Mouse (Mus musculus) embryonic facial prominence, embryonic 15.5 days (tissue): ENCODE data around the gene Ston1. TPM values are rescaled to one million over a fixed set of nuclear protein-coding genes. Genes with fewer than 3 reads are reported as not detected.

Source experiments
- ATAC-seq: fragments of 200-750 bp; cut with Nextera tagmentation; 2 replicates; pipeline ENCODE4 v1.8.0; 2017; ENCODE audit warnings: low read depth, moderate TSS enrichment; ENCODE audit not compliant: insufficient number of reproducible peaks, low FRiP score, low TSS enrichment
- H3K27ac ChIP-seq: fragments of 300-500 bp; sonication (generic); replicated peaks from 2 replicates; pipeline ENCODE4 v1.5.1; 2015; ENCODE audit warnings: mild to moderate bottlenecking, inconsistent platforms
- H3K27me3 ChIP-seq: fragments of 300-500 bp; sonication (generic); 2 replicates; pipeline ENCODE4 v1.6.1; 2015; ENCODE audit warnings: inconsistent platforms
- H3K36me3 ChIP-seq: fragments of 300-500 bp; sonication (generic); 2 replicates; pipeline ENCODE4 v1.6.1; 2015; ENCODE audit warnings: mild to moderate bottlenecking, inconsistent platforms
- H3K4me1 ChIP-seq: fragments of 300-500 bp; sonication (generic); 2 replicates; pipeline ENCODE4 v1.6.1; 2015; ENCODE audit warnings: inconsistent platforms
- H3K4me2 ChIP-seq: fragments of 300-500 bp; sonication (generic); replicated peaks from 2 replicates; pipeline ENCODE4 v1.6.1; 2015; ENCODE audit warnings: mild to moderate bottlenecking, inconsistent platforms
- H3K4me3 ChIP-seq: fragments of 300-500 bp; sonication (generic); replicated peaks from 2 replicates; pipeline ENCODE4 v1.5.1; 2015; ENCODE audit warnings: mild to moderate bottlenecking, inconsistent platforms
- H3K9ac ChIP-seq: fragments of 300-500 bp; sonication (generic); 2 replicates; pipeline ENCODE4 v1.6.1; 2015; ENCODE audit warnings: inconsistent platforms
- H3K9me3 ChIP-seq: fragments of 300-500 bp; sonication (generic); replicated peaks from 2 replicates; pipeline ENCODE4 v1.6.1; 2016; ENCODE audit warnings: inconsistent platforms
- WGBS: fragments of 180-500 bp; shearing (Covaris S2); methylation state at CpG from one replicate; pipeline ENCODE4 v1.1.7; 2015; 5-methylcytosine and 5-hydroxymethylcytosine counted together
- polyA plus RNA-seq: library from polyadenylated mRNA; unstranded; fragments of >200 nt; fragmentation: Nextera tagmentation; extraction: Ambion mirVana; gene quantifications from 2 replicates; pipeline ENCODE4 v1.2.1, GENCODE M21; 2015

The Ston1 gene
- polyA plus RNA-seq, 1 experiment from 2014 or later: 5.9 TPM

DNA sequence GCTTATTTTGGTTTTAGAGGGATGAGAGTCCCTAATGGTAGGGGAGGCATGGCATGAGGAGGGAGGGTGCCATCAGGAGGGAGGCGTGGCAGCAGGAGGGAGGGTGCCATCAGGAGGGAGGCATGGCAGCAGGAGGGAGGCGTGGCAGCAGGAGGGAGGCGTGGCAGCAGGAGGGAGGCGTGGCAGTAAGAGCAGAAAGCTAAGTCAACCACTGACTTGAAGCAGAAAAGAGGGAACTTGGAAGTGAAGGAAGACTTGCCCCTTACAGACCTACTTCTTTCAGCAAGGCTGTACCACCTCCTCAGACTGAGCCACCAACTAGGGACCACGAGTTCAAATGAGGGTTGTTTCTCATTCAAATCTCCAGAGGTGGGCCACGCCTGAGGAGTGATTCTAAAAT, 15.7 kb downstream of the Ston1 start:
- no peak overlapping the region for H3K4me2 ChIP-seq
- no peaks in the 10 kb centered on the region for H3K27me3 ChIP-seq
- H3K27ac ChIP-seq: no peak overlapping the region
- no peaks in the 10 kb centered on the region for H3K36me3 ChIP-seq
- H3K9me3 ChIP-seq: no peaks in the 10 kb centered on the region
- no peak overlapping the region for H3K9ac ChIP-seq
- H3K4me3 ChIP-seq: no peak overlapping the region
- no peak for ATAC-seq
- WGBS: 70% methylated on average over 6 of the region's 6 CpGs
- H3K4me1 ChIP-seq: peaks cover 28% of the 10 kb centered on the region

- Histone ChIP-seq H3K9me3 (no peaks in the 10 kb centered on the region), H3K36me3 (no peaks in the 10 kb centered on the region), H3K4me1 (peaks cover 28% of the 10 kb centered on the region), H3K27ac (no peak overlapping the region), H3K4me2 (no peak overlapping the region), H3K4me3 (no peak overlapping the region), H3K27me3 (no peaks in the 10 kb centered on the region), H3K9ac (no peak overlapping the region)
- ATAC-seq: no peak
- 88% methylated on average over 3 of the region's 3 CpGs for WGBS
These were observed 16.2 kb downstream of the Ston1 start for GRCm38 (mm10) chr17:88613721-88614120.

- Histone ChIP-seq H3K4me3 (no peak overlapping the region), H3K4me2 (no peak overlapping the region), H3K36me3 (no peaks in the 10 kb centered on the region), H3K4me1 (peaks cover 28% of the 10 kb centered on the region), H3K27ac (no peak overlapping the region), H3K9me3 (no peaks in the 10 kb centered on the region), H3K27me3 (no peaks in the 10 kb centered on the region), H3K9ac (no peak overlapping the region)
- ATAC-seq: no peak
- 50% methylated on average over 3 of the region's 3 CpGs for WGBS
These were observed 16.8 kb downstream of the Ston1 start for GRCm38 (mm10) chr17:88614234-88614633.

DNA sequence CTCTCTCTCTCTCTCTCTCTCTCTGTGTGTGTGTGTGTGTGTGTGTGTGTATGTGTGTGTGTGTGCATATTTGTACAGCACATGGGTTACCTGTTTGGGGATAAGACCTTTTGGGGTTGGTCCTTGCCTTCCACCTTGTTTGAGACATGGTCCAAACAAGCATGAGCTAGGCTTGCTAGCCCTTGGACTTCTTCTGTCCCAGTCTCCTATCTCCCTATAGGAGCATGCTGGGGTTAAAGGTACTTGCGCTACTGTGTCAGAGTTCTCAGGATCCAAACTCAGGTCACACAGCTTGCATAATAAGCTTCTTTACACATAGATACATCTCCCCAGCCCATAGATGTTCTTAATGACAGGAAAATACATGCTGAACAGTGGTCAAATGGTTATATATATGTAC, 17.2 kb downstream of the Ston1 start:
- no peak overlapping the region for H3K27ac ChIP-seq
- H3K4me3 ChIP-seq: no peak overlapping the region
- no peak for ATAC-seq
- H3K4me2 ChIP-seq: no peak overlapping the region
- peaks cover 27% of the 10 kb centered on the region for H3K4me1 ChIP-seq
- no peaks in the 10 kb centered on the region for H3K27me3 ChIP-seq
- no peaks in the 10 kb centered on the region for H3K36me3 ChIP-seq
- WGBS: 91% methylated on average over 1 of the region's 1 CpGs
- no peaks in the 10 kb centered on the region for H3K9me3 ChIP-seq
- H3K9ac ChIP-seq: no peak overlapping the region

DNA sequence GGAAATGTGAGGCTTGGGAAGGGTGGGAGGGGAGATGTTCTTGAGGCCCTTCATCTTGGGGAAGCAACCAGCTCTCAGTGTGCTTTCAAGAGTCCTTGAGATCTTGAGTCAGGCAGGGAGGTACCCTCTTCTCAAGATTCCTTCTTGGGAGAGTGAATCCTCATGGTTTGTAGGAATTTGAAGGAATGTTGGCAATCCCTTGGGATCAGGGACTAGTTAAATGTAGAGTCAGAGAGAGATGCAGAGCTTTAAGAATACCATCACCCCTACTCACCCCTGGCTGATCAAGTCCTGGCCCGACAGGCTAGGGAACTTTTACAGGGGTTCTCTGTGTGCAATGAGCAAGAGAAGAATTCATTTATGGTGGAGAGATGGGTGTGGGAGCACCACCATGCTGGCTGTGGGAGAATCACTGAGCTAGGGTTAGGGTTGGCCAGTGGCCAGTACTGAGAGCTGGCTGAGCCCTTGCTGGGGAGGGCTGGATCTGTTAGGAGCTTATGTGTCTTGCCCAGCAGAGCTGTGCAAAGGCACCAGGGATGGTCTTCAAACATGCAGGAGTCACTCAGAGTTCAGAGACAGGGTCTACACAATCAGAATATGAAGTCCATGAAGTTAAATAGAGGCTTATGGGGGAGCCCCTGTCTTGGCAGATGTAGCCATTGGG, 18.1 kb downstream of the Ston1 start:
- peaks cover 20% of the 10 kb centered on the region for H3K4me1 ChIP-seq
- ATAC-seq: no peak
- no peak overlapping the region for H3K27ac ChIP-seq
- no peaks in the 10 kb centered on the region for H3K9me3 ChIP-seq
- 79% methylated on average over 1 of the region's 1 CpGs for WGBS
- H3K36me3 ChIP-seq: peaks cover under 1% of the 10 kb centered on the region; the same call in 1 of the 2 replicates
- H3K4me2 ChIP-seq: no peak overlapping the region
- no peak overlapping the region for H3K4me3 ChIP-seq
- H3K27me3 ChIP-seq: no peaks in the 10 kb centered on the region
- H3K9ac ChIP-seq: no peak overlapping the region

DNA sequence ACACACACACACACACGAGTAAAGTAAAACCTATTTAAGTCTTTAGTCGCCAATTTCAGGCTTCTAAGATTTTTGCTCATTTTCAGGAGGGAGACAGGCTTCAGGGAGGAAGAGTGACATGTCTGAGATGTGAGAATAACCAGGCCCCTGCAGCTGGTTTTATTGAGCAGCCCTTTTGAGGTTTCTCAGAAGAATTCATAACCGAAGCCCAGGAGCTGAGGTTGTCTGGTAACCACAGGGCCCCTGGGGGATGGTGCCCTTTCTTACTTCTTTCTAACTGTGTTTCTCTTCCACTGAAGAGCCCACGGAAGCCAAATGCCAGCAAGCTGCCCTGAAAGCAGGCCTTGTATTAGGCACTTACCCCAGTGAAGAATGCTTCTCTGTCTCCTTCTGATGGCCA, 23.5 kb downstream of the Ston1 start:
- 48% methylated on average over 4 of the region's 4 CpGs for WGBS
- Histone ChIP-seq H3K4me3 (no peak overlapping the region), H3K27me3 (no peaks in the 10 kb centered on the region), H3K9me3 (no peaks in the 10 kb centered on the region), H3K27ac (no peak overlapping the region), H3K36me3 (peaks cover 24% of the 10 kb centered on the region), H3K4me2 (no peak overlapping the region), H3K4me1 (peaks cover 9% of the 10 kb centered on the region), H3K9ac (no peak overlapping the region)
- ATAC-seq: peak; percentile 29; the same call in 1 of the 2 replicates

GRCm38 (mm10) chr17:88621374-88621773, 23.9 kb downstream of the Ston1 start:
- peaks cover 24% of the 10 kb centered on the region for H3K36me3 ChIP-seq
- no peaks in the 10 kb centered on the region for H3K27me3 ChIP-seq
- no peak overlapping the region for H3K4me2 ChIP-seq
- H3K4me1 ChIP-seq: peaks cover 13% of the 10 kb centered on the region
- no peaks in the 10 kb centered on the region for H3K9me3 ChIP-seq
- 90% methylated on average over 3 of the region's 3 CpGs for WGBS
- ATAC-seq: no peak
- H3K4me3 ChIP-seq: no peak overlapping the region
- H3K9ac ChIP-seq: no peak overlapping the region
- no peak overlapping the region for H3K27ac ChIP-seq

- Histone ChIP-seq H3K4me2 (no peak overlapping the region), H3K27me3 (no peaks in the 10 kb centered on the region), H3K27ac (no peak overlapping the region), H3K4me3 (no peak overlapping the region), H3K4me1 (peaks cover 26% of the 10 kb centered on the region), H3K9me3 (no peaks in the 10 kb centered on the region), H3K9ac (no peak overlapping the region), H3K36me3 (peaks cover 24% of the 10 kb centered on the region)
- no peak for ATAC-seq
- WGBS: 92% methylated on average over 1 of the region's 1 CpGs
These were observed 25.2 kb downstream of the Ston1 start for GRCm38 (mm10) chr17:88622711-88623110.

DNA sequence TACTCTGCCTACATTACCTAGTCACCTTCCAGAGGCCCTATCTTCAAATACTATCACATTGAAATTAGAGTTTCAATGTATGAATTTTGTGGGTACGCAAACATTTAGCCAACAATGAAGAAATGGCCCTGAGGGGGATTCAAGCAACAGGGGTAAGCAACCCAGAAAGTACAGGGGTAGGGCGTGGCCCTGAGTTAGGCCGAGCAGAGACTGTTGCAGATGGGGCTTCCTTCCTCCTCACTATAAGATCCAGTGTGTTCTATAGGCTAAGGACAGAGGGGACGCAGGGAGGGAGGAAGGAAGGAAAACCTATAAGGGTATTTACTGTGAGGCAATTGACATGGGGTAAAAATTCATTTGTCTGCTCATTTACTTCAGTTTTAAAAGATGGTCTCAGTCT, 26.9 kb downstream of the Ston1 start:
- Histone ChIP-seq H3K9me3 (no peaks in the 10 kb centered on the region), H3K9ac (no peak overlapping the region), H3K4me3 (no peak overlapping the region), H3K36me3 (peaks cover 24% of the 10 kb centered on the region), H3K27ac (no peak overlapping the region), H3K4me2 (no peak overlapping the region), H3K27me3 (no peaks in the 10 kb centered on the region), H3K4me1 (peaks cover 42% of the 10 kb centered on the region)
- ATAC-seq: no peak
- 67% methylated on average over 4 of the region's 4 CpGs for WGBS

GRCm38 (mm10) chr17:88625350-88625749, 27.9 kb downstream of the Ston1 start:
- peaks cover 24% of the 10 kb centered on the region for H3K36me3 ChIP-seq
- WGBS: 87% methylated on average over 13 of the region's 13 CpGs
- ATAC-seq: no peak
- H3K9ac ChIP-seq: no peak overlapping the region
- peaks cover 52% of the 10 kb centered on the region for H3K4me1 ChIP-seq
- H3K4me3 ChIP-seq: no peak overlapping the region
- no peaks in the 10 kb centered on the region for H3K27me3 ChIP-seq
- no peak overlapping the region for H3K4me2 ChIP-seq
- no peaks in the 10 kb centered on the region for H3K9me3 ChIP-seq
- H3K27ac ChIP-seq: peak overlapping the region; percentile 86

- H3K4me1 ChIP-seq: peaks cover 58% of the 10 kb centered on the region
- peak overlapping the region; percentile 86 for H3K27ac ChIP-seq
- no peak overlapping the region for H3K4me3 ChIP-seq
- no peak overlapping the region for H3K9ac ChIP-seq
- H3K27me3 ChIP-seq: no peaks in the 10 kb centered on the region
- WGBS: 51% methylated on average over 7 of the region's 7 CpGs
- H3K4me2 ChIP-seq: peak overlapping the region; percentile 29; the same call in 1 of the 2 replicates
- 0 out of 2 replicates have a peak, but pooled peaks have one; percentile 17 for ATAC-seq
- peaks cover 20% of the 10 kb centered on the region for H3K36me3 ChIP-seq
- no peaks in the 10 kb centered on the region for H3K9me3 ChIP-seq
These were observed 28.4 kb downstream of the Ston1 start for GRCm38 (mm10) chr17:88625931-88626330.

DNA sequence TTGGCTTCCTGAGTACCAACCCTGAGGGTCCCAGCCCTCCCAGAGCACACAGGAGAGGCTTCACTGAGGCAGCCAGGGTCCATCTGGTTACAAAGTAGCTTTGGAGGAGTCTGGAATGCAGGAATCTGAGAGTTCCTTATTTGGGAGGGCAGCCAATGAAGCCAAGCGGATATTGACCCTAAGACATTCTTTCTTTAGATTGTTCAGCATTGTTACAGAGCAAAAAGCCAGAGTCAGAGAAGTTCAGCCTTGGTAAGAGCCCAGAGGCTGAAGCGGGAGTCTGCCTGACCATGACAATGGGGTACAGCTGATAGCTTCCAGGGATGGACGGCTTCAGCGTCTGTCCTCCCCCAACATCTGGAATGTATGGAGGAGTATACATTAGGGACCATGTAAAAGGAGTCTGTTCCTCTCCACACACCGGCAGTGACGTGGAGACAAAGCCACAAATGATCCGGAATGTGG, 28.9 kb downstream of the Ston1 start:
- H3K4me3 ChIP-seq: no peak overlapping the region; the same call in 1 of the 2 replicates
- peaks cover 62% of the 10 kb centered on the region for H3K4me1 ChIP-seq
- peak overlapping the region; percentile 86 for H3K27ac ChIP-seq
- 14% methylated on average over 7 of the region's 7 CpGs for WGBS
- H3K36me3 ChIP-seq: peaks cover 16% of the 10 kb centered on the region
- no peak for ATAC-seq
- H3K9ac ChIP-seq: no peak overlapping the region
- peak overlapping the region; percentile 29 for H3K4me2 ChIP-seq
- H3K27me3 ChIP-seq: no peaks in the 10 kb centered on the region
- no peaks in the 10 kb centered on the region for H3K9me3 ChIP-seq
